Mouse (Mus musculus): ENCODE measurements around the gene 4930524N10Rik.

Gene 4930524N10Rik

GRCm38 (mm10) chrX:154343292-154343691 lies at the start of gene 4930524N10Rik:
TSS of gene 4930524N10Rik (minus strand) at chrX:154343392.
- no peak for DNase-seq

GRCm38 (mm10) chrX:154350042-154350441 lies 6.8 kb upstream of the 4930524N10Rik start:
- no peak for DNase-seq

GRCm38 (mm10) chrX:154349302-154350041 lies 6.3 kb upstream of the 4930524N10Rik start:
- no peak for DNase-seq

- DNase-seq, result no peak
Measured at GRCm38 (mm10) chrX:154347933-154348332, 4.7 kb upstream of the 4930524N10Rik start.

All from thymus, postnatal 14 days (tissue).